Mouse (Mus musculus) midbrain, embryonic 15.5 days (tissue): Measurements from ENCODE around the gene Il4ra. TPM values are rescaled to one million over a fixed set of nuclear protein-coding genes. Genes with fewer than 3 reads are reported as not detected.

Experiments used
- ATAC-seq: fragments of 200-750 bp; cut with Nextera tagmentation; replicated peaks from 2 replicates; pipeline ENCODE4 v1.8.0; 2017; ENCODE audit warnings: moderate TSS enrichment
- H3K27ac ChIP-seq: fragments of 300-500 bp; sonication (generic); 2 replicates; pipeline ENCODE4 v1.5.1; 2015; ENCODE audit warnings: mild to moderate bottlenecking, inconsistent platforms
- H3K27me3 ChIP-seq: fragments of 300-500 bp; sonication (generic); replicated peaks from 2 replicates; pipeline ENCODE4 v1.6.1; 2015; ENCODE audit warnings: inconsistent platforms
- H3K36me3 ChIP-seq: fragments of 300-500 bp; sonication (generic); replicated peaks from 2 replicates; pipeline ENCODE4 v1.6.1; 2015; ENCODE audit warnings: inconsistent platforms
- H3K4me1 ChIP-seq: fragments of 300-500 bp; sonication (generic); 2 replicates; pipeline ENCODE4 v1.6.1; 2015; ENCODE audit warnings: inconsistent platforms
- H3K4me2 ChIP-seq: fragments of 300-500 bp; sonication (generic); 2 replicates; pipeline ENCODE4 v1.6.1; 2015; ENCODE audit warnings: inconsistent platforms, mild to moderate bottlenecking, moderate library complexity
- H3K4me3 ChIP-seq: fragments of 300-500 bp; sonication (generic); 2 replicates; pipeline ENCODE4 v1.5.1; 2015; ENCODE audit warnings: mild to moderate bottlenecking, inconsistent platforms
- H3K9ac ChIP-seq: fragments of 300-500 bp; sonication (generic); 2 replicates; pipeline ENCODE4 v1.6.1; 2015; ENCODE audit warnings: mild to moderate bottlenecking, inconsistent platforms
- H3K9me3 ChIP-seq: fragments of 300-500 bp; sonication (generic); 2 replicates; pipeline ENCODE4 v1.6.1; 2016; ENCODE audit warnings: inconsistent platforms
- WGBS: fragments of 180-500 bp; shearing (Covaris S2); methylation state at CpG from one replicate; pipeline ENCODE4 v1.1.7; 2015; ENCODE audit warnings: mixed read lengths; 5-methylcytosine and 5-hydroxymethylcytosine counted together
- polyA plus RNA-seq: library from polyadenylated mRNA; unstranded; fragments of >200 nt; fragmentation: Nextera tagmentation; extraction: Ambion mirVana; gene quantifications from 2 replicates; pipeline ENCODE4 v1.2.1, GENCODE M21; 2015

Il4ra gene
- polyA plus RNA-seq, 1 experiment from 2014 or later = 5.4 TPM

DNA sequence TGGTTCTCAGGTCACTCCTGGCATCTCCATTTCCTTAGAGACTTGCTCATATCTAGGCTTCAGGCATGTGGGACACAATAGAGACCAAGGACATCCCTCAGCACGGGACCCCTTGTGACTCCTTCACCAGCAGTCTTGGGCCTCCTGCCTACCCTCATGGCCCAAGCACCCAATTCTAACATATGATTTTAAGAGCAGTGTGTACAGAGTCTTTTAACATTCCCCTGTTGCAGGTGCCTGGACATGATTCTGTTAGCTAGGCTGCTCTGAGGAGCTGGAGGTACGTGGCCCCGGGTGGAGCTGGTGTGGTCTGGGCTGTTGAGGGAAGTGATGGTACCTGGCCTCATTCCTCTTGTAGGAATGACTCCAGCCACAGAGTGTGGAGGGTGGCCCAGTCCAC is 11.2 kb downstream of the Il4ra start:
- no peaks in the 10 kb centered on the region for H3K9me3 ChIP-seq
- H3K36me3 ChIP-seq = no peaks in the 10 kb centered on the region
- no peak overlapping the region for H3K4me2 ChIP-seq
- no peaks in the 10 kb centered on the region for H3K27me3 ChIP-seq
- WGBS = 90% methylated on average over 3 of the region's 3 CpGs
- no peak overlapping the region for H3K27ac ChIP-seq
- ATAC-seq = no peak
- H3K9ac ChIP-seq = no peak overlapping the region
- H3K4me1 ChIP-seq = peaks cover 7% of the 10 kb centered on the region; the same call in 1 of the 2 replicates
- H3K4me3 ChIP-seq = no peak overlapping the region

DNA sequence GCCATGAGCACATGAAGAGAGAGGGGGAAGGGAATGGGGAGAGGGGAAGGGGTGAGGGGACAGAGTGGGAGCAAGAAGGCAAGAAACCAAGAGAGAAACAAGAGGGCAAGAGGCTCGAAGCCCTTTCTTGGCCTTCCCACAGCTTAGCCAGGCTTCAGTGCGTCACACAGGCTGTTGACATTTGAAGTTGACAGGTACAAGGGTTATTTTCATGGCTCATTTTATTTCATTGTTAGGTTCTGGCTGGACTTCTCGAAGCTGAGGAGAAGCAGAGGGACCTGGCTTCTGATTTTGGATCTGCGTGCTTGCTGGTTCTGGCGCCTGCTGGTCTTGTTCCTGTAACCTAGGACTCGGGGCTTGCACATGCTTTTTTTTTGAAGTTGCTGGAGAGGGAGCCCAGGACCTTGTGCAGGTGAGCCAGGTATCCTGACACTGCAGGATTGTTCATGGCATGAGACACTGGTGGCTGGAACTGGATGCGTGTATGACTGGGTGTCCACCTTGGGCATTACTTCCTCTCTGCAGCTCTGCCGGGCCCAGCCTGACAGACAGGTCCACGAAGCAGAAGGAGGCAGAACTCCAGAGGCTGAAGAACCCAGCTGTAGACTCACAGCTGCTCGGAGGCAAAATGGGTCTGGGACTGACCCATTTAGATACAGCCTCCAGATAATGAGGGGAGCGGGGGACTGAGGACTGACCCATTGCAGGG is 12.6 kb downstream of the Il4ra start:
- Histone ChIP-seq H3K36me3 (no peaks in the 10 kb centered on the region), H3K4me1 (no peaks in the 10 kb centered on the region), H3K4me2 (no peak overlapping the region), H3K9me3 (no peaks in the 10 kb centered on the region), H3K27me3 (no peaks in the 10 kb centered on the region), H3K27ac (no peak overlapping the region), H3K4me3 (no peak overlapping the region), H3K9ac (no peak overlapping the region)
- 69% methylated on average over 11 of the region's 11 CpGs for WGBS
- ATAC-seq = no peak

DNA sequence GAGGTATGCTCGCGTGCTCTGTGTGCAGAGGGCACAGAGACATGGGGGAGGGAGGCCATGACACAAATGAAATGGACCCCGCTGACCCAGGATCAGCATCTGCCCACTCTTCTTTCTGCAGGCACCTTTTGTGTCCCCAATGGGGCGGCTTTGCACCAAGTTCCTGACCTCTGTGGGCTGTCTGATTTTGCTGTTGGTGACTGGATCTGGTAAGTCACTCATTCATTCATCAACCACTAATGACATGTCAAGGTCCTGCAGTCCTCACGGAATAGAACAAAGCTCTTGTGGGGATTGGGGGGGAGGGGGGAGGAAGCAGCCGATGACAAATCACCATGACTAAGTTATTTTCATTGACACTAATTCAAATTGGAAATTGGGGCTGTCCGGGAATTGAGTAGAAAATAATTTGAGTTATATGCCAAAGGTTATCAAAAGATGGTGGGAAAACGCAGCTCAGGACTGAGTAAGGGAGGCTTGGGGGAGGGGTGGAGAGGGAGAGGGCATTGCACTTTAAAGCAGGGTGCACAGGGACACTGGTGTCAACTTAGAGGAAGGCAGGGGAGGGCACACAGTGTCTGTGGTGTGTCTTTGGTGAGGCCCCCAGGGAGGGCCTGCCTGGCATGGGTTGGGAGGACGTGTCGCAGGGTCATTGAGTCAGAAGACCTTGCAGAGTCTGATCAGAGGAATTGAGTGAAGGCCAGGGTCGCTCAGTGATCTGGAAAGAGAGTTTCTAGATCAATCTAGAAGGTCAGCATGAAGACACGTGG is 13.8 kb downstream of the Il4ra start:
- H3K4me2 ChIP-seq = no peak overlapping the region
- H3K4me3 ChIP-seq = no peak overlapping the region
- no peak overlapping the region for H3K9ac ChIP-seq
- H3K36me3 ChIP-seq = no peaks in the 10 kb centered on the region
- H3K27ac ChIP-seq = no peak overlapping the region
- WGBS = 70% methylated on average over 12 of the region's 12 CpGs
- H3K4me1 ChIP-seq = no peaks in the 10 kb centered on the region
- H3K27me3 ChIP-seq = no peaks in the 10 kb centered on the region
- ATAC-seq = no peak
- no peaks in the 10 kb centered on the region for H3K9me3 ChIP-seq

DNA sequence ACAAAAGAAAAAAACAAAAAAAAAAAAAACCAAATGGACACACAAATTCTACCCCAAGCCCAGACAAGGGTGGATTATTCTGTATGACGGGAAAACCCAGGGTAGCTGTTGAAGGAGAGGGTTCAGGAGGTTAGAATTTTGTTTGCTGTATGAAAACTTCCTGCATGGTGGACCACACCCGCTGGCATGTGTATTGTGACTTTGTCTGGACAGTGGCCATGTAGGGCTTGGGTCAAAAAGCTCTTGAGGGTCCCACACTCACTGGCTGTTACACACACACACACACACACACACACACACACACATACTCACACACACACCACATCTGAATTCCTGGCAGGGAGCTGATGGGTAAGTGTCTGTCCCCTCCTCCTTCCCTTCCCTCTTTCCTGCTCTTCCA is 14.5 kb downstream of the Il4ra start:
- WGBS = 84% methylated on average over 2 of the region's 2 CpGs
- Histone ChIP-seq H3K27ac (no peak overlapping the region), H3K4me1 (no peaks in the 10 kb centered on the region), H3K9me3 (no peaks in the 10 kb centered on the region), H3K36me3 (no peaks in the 10 kb centered on the region), H3K4me3 (no peak overlapping the region), H3K4me2 (no peak overlapping the region), H3K9ac (no peak overlapping the region), H3K27me3 (no peaks in the 10 kb centered on the region)
- no peak for ATAC-seq

DNA sequence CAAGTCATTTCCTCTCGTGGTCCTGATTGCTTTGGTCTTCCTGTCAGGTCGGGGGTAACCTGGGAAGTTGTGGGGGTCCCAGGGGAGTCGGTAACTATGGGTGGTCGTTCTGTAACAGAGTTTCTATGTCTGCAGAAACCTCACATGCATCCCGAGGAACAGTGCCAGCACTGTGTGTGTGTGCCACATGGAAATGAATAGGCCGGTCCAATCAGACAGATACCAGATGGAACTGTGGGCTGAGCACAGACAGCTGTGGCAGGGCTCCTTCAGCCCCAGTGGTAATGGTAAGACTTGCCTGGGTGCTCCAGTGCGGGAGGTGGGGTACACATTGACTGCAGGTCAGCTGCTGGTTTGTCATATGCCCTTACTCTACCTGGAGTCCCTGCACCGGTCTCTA is 17.0 kb downstream of the Il4ra start:
- ATAC-seq = no peak
- Histone ChIP-seq H3K9ac (no peak overlapping the region), H3K36me3 (no peaks in the 10 kb centered on the region), H3K9me3 (no peaks in the 10 kb centered on the region), H3K4me2 (no peak overlapping the region), H3K4me1 (peaks cover 8% of the 10 kb centered on the region), H3K27me3 (no peaks in the 10 kb centered on the region), H3K4me3 (no peak overlapping the region), H3K27ac (no peak overlapping the region)
- 90% methylated on average over 8 of the region's 8 CpGs for WGBS

DNA sequence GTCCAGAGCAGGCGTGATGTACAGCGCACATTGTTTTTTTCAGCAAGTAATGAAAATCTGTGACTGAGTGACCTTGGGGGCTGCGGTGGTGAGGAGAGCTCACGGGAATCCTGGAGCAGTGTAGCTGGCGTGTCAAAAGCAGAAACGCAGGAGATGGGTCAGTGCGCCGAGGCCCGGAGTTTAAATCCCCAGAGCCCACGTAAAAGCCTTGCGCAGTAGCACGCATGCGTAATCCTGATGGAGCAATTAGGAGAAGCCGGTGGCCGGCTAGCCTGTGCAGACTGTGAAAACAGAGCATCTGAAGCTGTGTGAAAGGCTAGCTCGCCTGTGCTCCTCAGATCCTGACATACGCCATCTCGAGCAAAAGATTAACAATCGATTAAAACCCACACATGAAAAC is 20.0 kb downstream of the Il4ra start:
- Histone ChIP-seq H3K36me3 (no peaks in the 10 kb centered on the region), H3K27me3 (no peaks in the 10 kb centered on the region), H3K9me3 (no peaks in the 10 kb centered on the region), H3K4me1 (peaks cover 8% of the 10 kb centered on the region), H3K27ac (peak overlapping the region; percentile 17; the same call in 1 of the 2 replicates), H3K9ac (no peak overlapping the region), H3K4me2 (peak overlapping the region; percentile 13), H3K4me3 (no peak overlapping the region)
- peak; percentile 48; the same call in 1 of the 2 replicates for ATAC-seq
- WGBS = 60% methylated on average over 19 of the region's 19 CpGs

DNA sequence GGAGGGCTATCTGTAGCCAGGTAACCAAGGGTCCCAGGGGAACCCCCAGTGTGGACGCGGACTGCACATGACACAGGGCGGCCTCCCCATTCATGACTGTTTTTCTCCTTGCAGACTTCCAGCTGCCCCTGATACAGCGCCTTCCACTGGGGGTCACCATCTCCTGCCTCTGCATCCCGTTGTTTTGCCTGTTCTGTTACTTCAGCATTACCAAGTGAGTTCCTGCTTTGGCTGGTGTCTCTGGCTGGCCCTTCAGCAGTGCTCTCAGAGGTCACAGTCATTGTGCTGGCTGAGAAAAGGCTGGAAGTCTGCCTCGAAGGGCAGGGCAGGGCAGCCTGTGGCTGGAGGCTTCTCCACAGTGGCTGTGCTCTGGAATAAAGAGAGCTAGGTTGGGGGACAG is 20.8 kb downstream of the Il4ra start:
- H3K4me2 ChIP-seq = no peak overlapping the region
- H3K36me3 ChIP-seq = no peaks in the 10 kb centered on the region
- H3K27ac ChIP-seq = 0 out of 2 replicates have a peak overlapping the region, but pooled peaks have one; percentile 17
- ATAC-seq = no peak
- no peak overlapping the region for H3K4me3 ChIP-seq
- no peaks in the 10 kb centered on the region for H3K9me3 ChIP-seq
- no peaks in the 10 kb centered on the region for H3K27me3 ChIP-seq
- no peak overlapping the region for H3K9ac ChIP-seq
- H3K4me1 ChIP-seq = peaks cover 8% of the 10 kb centered on the region
- 79% methylated on average over 6 of the region's 6 CpGs for WGBS

DNA sequence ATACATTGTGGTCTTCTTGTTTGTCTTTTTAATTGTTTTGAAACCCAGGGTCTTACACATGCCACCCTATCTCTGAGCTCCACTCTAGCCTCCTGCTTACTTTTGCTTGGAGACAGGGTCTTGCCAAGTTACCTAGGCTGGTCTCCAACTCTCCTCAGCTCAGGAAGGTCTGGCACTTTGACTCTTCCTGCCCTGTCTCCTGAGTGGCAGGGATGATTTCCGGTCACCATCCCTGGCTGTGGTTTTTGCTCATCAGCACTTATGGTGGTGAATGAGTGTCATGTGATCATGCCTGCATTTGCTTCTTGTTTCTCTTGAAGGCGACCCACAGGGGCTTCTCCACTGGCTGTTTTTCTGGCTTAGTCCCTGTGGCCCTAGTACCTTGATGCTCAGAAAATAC is 21.9 kb downstream of the Il4ra start:
- peaks cover 8% of the 10 kb centered on the region for H3K4me1 ChIP-seq
- no peak overlapping the region for H3K9ac ChIP-seq
- H3K27me3 ChIP-seq = no peaks in the 10 kb centered on the region
- H3K4me3 ChIP-seq = no peak overlapping the region
- no peaks in the 10 kb centered on the region for H3K9me3 ChIP-seq
- 77% methylated on average over 2 of the region's 2 CpGs for WGBS
- no peak overlapping the region for H3K27ac ChIP-seq
- H3K4me2 ChIP-seq = no peak overlapping the region
- no peak for ATAC-seq
- H3K36me3 ChIP-seq = no peaks in the 10 kb centered on the region

DNA sequence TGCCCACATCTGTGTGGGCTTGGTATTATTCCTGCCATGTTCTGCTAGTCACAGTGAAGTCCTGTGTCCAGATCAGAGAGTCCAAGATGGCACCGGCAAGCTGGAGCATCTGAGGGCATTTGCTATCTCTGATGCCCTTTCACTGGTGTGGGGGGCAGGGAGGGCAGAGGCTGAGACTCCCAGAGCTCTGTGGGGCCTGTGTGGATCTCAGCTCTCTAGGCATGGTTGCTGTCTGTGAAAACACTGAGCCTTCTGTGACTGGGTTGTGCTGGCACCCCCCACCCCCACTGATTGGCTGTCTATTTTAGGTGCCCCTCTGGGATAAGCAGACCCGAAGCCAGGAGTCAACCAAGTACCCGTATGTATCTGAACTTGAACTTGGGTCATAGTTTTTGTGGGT is 22.9 kb downstream of the Il4ra start:
- ATAC-seq = no peak
- no peaks in the 10 kb centered on the region for H3K27me3 ChIP-seq
- H3K4me1 ChIP-seq = peaks cover 8% of the 10 kb centered on the region
- no peak overlapping the region for H3K4me3 ChIP-seq
- H3K9me3 ChIP-seq = no peaks in the 10 kb centered on the region
- 82% methylated on average over 3 of the region's 3 CpGs for WGBS
- no peaks in the 10 kb centered on the region for H3K36me3 ChIP-seq
- H3K9ac ChIP-seq = no peak overlapping the region
- no peak overlapping the region for H3K27ac ChIP-seq
- no peak overlapping the region for H3K4me2 ChIP-seq

DNA sequence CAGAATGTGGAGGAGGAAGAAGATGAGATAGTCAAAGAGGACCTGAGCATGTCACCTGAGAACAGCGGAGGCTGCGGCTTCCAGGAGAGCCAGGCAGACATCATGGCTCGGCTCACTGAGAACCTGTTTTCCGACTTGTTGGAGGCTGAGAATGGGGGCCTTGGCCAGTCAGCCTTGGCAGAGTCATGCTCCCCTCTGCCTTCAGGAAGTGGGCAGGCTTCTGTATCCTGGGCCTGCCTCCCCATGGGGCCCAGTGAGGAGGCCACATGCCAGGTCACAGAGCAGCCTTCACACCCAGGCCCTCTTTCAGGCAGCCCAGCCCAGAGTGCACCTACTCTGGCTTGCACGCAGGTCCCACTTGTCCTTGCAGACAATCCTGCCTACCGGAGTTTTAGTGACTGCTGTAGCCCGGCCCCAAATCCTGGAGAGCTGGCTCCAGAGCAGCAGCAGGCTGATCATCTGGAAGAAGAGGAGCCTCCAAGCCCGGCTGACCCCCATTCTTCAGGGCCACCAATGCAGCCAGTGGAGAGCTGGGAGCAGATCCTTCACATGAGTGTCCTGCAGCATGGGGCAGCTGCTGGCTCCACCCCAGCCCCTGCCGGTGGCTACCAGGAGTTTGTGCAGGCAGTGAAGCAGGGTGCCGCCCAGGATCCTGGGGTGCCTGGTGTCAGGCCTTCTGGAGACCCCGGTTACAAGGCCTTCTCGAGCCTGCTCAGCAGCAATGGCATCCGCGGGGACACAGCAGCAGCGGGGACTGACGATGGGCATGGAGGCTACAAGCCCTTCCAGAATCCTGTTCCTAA is 24.0 kb downstream of the Il4ra start:
- H3K36me3 ChIP-seq = no peaks in the 10 kb centered on the region
- no peak overlapping the region for H3K4me3 ChIP-seq
- no peaks in the 10 kb centered on the region for H3K27me3 ChIP-seq
- no peaks in the 10 kb centered on the region for H3K9me3 ChIP-seq
- H3K4me2 ChIP-seq = no peak overlapping the region
- no peak overlapping the region for H3K27ac ChIP-seq
- peaks cover 12% of the 10 kb centered on the region for H3K4me1 ChIP-seq
- ATAC-seq = no peak
- 88% methylated on average over 16 of the region's 16 CpGs for WGBS
- no peak overlapping the region for H3K9ac ChIP-seq

DNA sequence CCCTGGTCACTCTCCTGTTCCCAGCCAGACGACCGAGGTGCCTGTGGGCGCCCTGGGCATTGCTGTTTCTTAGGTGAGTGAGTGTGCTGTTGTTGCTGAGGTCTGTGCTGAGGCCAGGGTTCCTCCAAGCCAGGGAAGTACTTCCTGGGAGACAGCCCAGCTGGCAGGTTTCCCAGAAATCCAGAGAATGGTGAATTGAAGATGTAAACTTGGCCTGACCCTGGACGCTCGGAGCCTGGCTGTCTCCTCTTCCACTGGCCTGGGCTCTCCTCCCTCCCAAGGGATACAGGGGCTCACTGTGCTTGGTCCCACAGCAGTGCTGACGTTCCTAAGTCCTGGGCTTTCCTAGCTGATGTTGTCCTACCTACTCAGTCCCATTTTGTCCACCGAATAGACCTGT is 25.1 kb downstream of the Il4ra start:
- H3K4me2 ChIP-seq = no peak overlapping the region
- no peaks in the 10 kb centered on the region for H3K36me3 ChIP-seq
- WGBS = 65% methylated on average over 7 of the region's 7 CpGs
- no peak for ATAC-seq
- peaks cover 13% of the 10 kb centered on the region for H3K4me1 ChIP-seq
- no peak overlapping the region for H3K9ac ChIP-seq
- no peak overlapping the region for H3K4me3 ChIP-seq
- H3K9me3 ChIP-seq = no peaks in the 10 kb centered on the region
- H3K27me3 ChIP-seq = no peaks in the 10 kb centered on the region
- H3K27ac ChIP-seq = no peak overlapping the region

DNA sequence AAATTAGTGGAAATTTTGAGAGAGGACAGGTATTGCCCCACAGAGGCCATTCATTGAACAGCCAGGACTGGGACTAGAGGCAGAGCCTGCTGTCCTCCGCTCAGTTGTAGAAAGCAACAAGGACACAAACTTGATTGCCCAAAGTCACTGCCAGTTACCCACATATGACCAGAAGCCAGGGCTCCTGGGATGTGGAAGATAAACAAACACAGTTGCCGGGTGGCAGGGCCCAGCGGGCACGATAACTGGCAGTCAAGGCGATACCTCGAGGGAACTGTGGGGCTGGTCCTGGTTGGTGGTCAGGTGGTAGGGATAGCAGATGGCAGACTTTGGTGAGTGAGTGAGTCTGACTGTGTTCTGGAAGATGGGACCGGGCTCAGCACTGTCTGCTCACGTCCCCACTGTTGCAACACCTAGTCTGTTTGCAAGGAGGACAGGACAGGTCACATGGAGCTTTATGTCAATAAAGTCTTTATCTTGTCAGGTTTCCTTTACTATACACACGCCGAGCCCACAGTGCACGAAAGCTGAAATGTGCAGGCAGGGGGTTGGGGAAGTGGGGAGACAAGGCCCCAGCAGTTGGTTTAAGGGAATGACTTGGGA is 25.7 kb downstream of the Il4ra start:
- no peak overlapping the region for H3K4me3 ChIP-seq
- H3K9ac ChIP-seq = no peak overlapping the region
- no peak overlapping the region for H3K4me2 ChIP-seq
- no peaks in the 10 kb centered on the region for H3K36me3 ChIP-seq
- WGBS = 82% methylated on average over 11 of the region's 11 CpGs
- ATAC-seq = no peak
- peaks cover 8% of the 10 kb centered on the region; the same call in 1 of the 2 replicates for H3K4me1 ChIP-seq
- no peaks in the 10 kb centered on the region for H3K27me3 ChIP-seq
- H3K9me3 ChIP-seq = no peaks in the 10 kb centered on the region
- no peak overlapping the region for H3K27ac ChIP-seq
